Mouse (Mus musculus) hindbrain, embryonic 16.5 days (tissue): Measurements from ENCODE around the gene Rnps1. TPM values are rescaled to one million over a fixed set of nuclear protein-coding genes. Genes with fewer than 3 reads are reported as not detected.
A peak's percentile ranks its signal among the peaks of the same experiment; 100 is the strongest.

Experiments used
- ATAC-seq: fragments of 200-750 bp; cut with Nextera tagmentation; 2 replicates; pipeline ENCODE4 v1.8.0; 2017; ENCODE audit warnings: moderate TSS enrichment, moderate library complexity
- H3K27ac ChIP-seq: fragments of 300-500 bp; sonication (generic); 2 replicates; pipeline ENCODE4 v1.5.1; 2014; ENCODE audit warnings: low read depth, mild to moderate bottlenecking, control low read depth, low read length, moderate library complexity
- H3K27me3 ChIP-seq: fragments of 300-500 bp; sonication (generic); replicated peaks from 2 replicates; pipeline ENCODE4 v1.6.1; 2014; ENCODE audit warnings: low read length; ENCODE audit not compliant: control insufficient read depth, insufficient read depth
- H3K36me3 ChIP-seq: fragments of 300-500 bp; sonication (generic); 2 replicates; pipeline ENCODE4 v1.6.1; 2014; ENCODE audit warnings: mild to moderate bottlenecking, low read length, moderate library complexity, mixed read lengths; ENCODE audit not compliant: control insufficient read depth, insufficient read depth
- H3K4me1 ChIP-seq: fragments of 300-500 bp; sonication (generic); 2 replicates; pipeline ENCODE4 v1.6.1; 2014; ENCODE audit warnings: low read depth, low read length; ENCODE audit not compliant: control insufficient read depth, insufficient read depth
- H3K4me2 ChIP-seq: fragments of 300-500 bp; sonication (generic); 2 replicates; pipeline ENCODE4 v1.6.1; 2014; ENCODE audit warnings: mild to moderate bottlenecking, low read length, control low read depth, moderate library complexity
- H3K4me3 ChIP-seq: fragments of 300-500 bp; sonication (generic); 2 replicates; pipeline ENCODE4 v1.5.1; 2014; ENCODE audit warnings: mild to moderate bottlenecking, low read length, control low read depth, moderate library complexity
- H3K9ac ChIP-seq: fragments of 300-500 bp; sonication (generic); 2 replicates; pipeline ENCODE4 v1.6.1; 2014; ENCODE audit warnings: low read depth, mild to moderate bottlenecking, control low read depth, low read length, moderate library complexity
- H3K9me3 ChIP-seq: fragments of 300-500 bp; sonication (generic); 2 replicates; pipeline ENCODE4 v1.6.1; 2014; ENCODE audit warnings: mild to moderate bottlenecking, low read length, moderate library complexity; ENCODE audit not compliant: control insufficient read depth
- WGBS: fragments of 180-500 bp; shearing (Covaris S2); extraction: QIAGEN DNeasy Blood & Tissue Kit; methylation state at CpG from one replicate; pipeline ENCODE4 v1.1.7; 2014; 5-methylcytosine and 5-hydroxymethylcytosine counted together
- polyA plus RNA-seq: library from polyadenylated mRNA; unstranded; fragments of >200 nt; fragmentation: Nextera tagmentation; extraction: Ambion mirVana; gene quantifications from 2 replicates; pipeline ENCODE4 v1.2.1, GENCODE M21; 2015

Rnps1 gene
- 304 and 328 TPM in 2 replicates for polyA plus RNA-seq

GRCm38 (mm10) chr17:24414230-24414976 is at the start of gene Rnps1:
Gene Rnps1, plus strand, starts transcription at chr17:24414565.
- Histone ChIP-seq H3K9ac (peak within 1 kb of the TSS; percentile 90), H3K4me1 (peaks cover 23% of the 10 kb centered on the region), H3K27me3 (no peaks in the 10 kb centered on the region), H3K9me3 (no peaks in the 10 kb centered on the region), H3K4me3 (peak within 1 kb of the TSS; percentile 86), H3K27ac (peak within 1 kb of the TSS; percentile 91), H3K36me3 (peaks cover 7% of the 10 kb centered on the region), H3K4me2 (peak within 1 kb of the TSS; percentile 95)
- ATAC-seq = peak; percentile 97
- under 1% methylated on average over 62 of the region's 64 CpGs for WGBS

GRCm38 (mm10) chr17:24365863-24366262 is 48.5 kb upstream of the Rnps1 start:
- ATAC-seq = no peak
- no peak overlapping the region for H3K27ac ChIP-seq
- no peaks in the 10 kb centered on the region for H3K4me1 ChIP-seq
- 37% methylated on average over 13 of the region's 13 CpGs for WGBS
- H3K4me3 ChIP-seq = no peak overlapping the region
- H3K36me3 ChIP-seq = peaks cover 15% of the 10 kb centered on the region
- no peaks in the 10 kb centered on the region for H3K9me3 ChIP-seq
- no peaks in the 10 kb centered on the region for H3K27me3 ChIP-seq
- no peak overlapping the region for H3K9ac ChIP-seq
- no peak overlapping the region for H3K4me2 ChIP-seq

GRCm38 (mm10) chr17:24375094-24375712 is 39.2 kb upstream of the Rnps1 start:
- peaks cover 40% of the 10 kb centered on the region for H3K36me3 ChIP-seq
- WGBS = 89% methylated on average over 4 of the region's 5 CpGs

GRCm38 (mm10) chr17:24375886-24376285 is 38.5 kb upstream of the Rnps1 start:
- Histone ChIP-seq H3K9ac (no peak overlapping the region), H3K27me3 (no peaks in the 10 kb centered on the region), H3K36me3 (peaks cover 38% of the 10 kb centered on the region), H3K4me1 (no peaks in the 10 kb centered on the region), H3K27ac (no peak overlapping the region), H3K4me3 (no peak overlapping the region), H3K9me3 (no peaks in the 10 kb centered on the region), H3K4me2 (no peak overlapping the region)
- ATAC-seq = no peak
- WGBS = 95% methylated on average over 6 of the region's 6 CpGs

More at GRCm38 (mm10) chr17:24375094-24375712, 39.2 kb upstream of the Rnps1 start:
- no peaks in the 10 kb centered on the region for H3K27me3 ChIP-seq
- ATAC-seq = no peak
- H3K9ac ChIP-seq = no peak overlapping the region
- no peak overlapping the region for H3K27ac ChIP-seq
- H3K4me3 ChIP-seq = no peak overlapping the region
- H3K4me2 ChIP-seq = no peak overlapping the region
- H3K9me3 ChIP-seq = no peaks in the 10 kb centered on the region
- H3K4me1 ChIP-seq = no peaks in the 10 kb centered on the region

- Histone ChIP-seq H3K9ac (no peak overlapping the region), H3K27ac (no peak overlapping the region), H3K36me3 (peaks cover 45% of the 10 kb centered on the region), H3K27me3 (no peaks in the 10 kb centered on the region), H3K9me3 (no peaks in the 10 kb centered on the region), H3K4me1 (no peaks in the 10 kb centered on the region), H3K4me2 (no peak overlapping the region), H3K4me3 (no peak overlapping the region)
- 95% methylated on average over 2 of the region's 2 CpGs for WGBS
- no peak for ATAC-seq
These were observed 35.9 kb upstream of the Rnps1 start for GRCm38 (mm10) chr17:24378496-24378895.

GRCm38 (mm10) chr17:24383789-24384188 is 30.6 kb upstream of the Rnps1 start:
- Histone ChIP-seq H3K9ac (no peak overlapping the region), H3K36me3 (peaks cover 48% of the 10 kb centered on the region), H3K4me3 (no peak overlapping the region), H3K4me2 (no peak overlapping the region), H3K27me3 (no peaks in the 10 kb centered on the region), H3K9me3 (no peaks in the 10 kb centered on the region), H3K27ac (no peak overlapping the region), H3K4me1 (no peaks in the 10 kb centered on the region)
- WGBS = 84% methylated on average over 8 of the region's 8 CpGs
- ATAC-seq = no peak

GRCm38 (mm10) chr17:24388711-24389110 is 25.7 kb upstream of the Rnps1 start:
- Histone ChIP-seq H3K9ac (no peak overlapping the region), H3K4me2 (no peak overlapping the region), H3K4me1 (no peaks in the 10 kb centered on the region), H3K9me3 (no peaks in the 10 kb centered on the region), H3K27ac (no peak overlapping the region), H3K36me3 (peaks cover 46% of the 10 kb centered on the region), H3K27me3 (no peaks in the 10 kb centered on the region), H3K4me3 (no peak overlapping the region)
- 87% methylated on average over 5 of the region's 5 CpGs for WGBS
- ATAC-seq = no peak

GRCm38 (mm10) chr17:24389865-24390264 is 24.5 kb upstream of the Rnps1 start:
- H3K27ac ChIP-seq = no peak overlapping the region
- 0% methylated on average over 2 of the region's 2 CpGs for WGBS
- H3K27me3 ChIP-seq = no peaks in the 10 kb centered on the region
- no peak overlapping the region for H3K4me3 ChIP-seq
- peaks cover 42% of the 10 kb centered on the region for H3K36me3 ChIP-seq
- no peak for ATAC-seq
- no peaks in the 10 kb centered on the region for H3K9me3 ChIP-seq
- H3K4me1 ChIP-seq = no peaks in the 10 kb centered on the region
- no peak overlapping the region for H3K9ac ChIP-seq
- no peak overlapping the region for H3K4me2 ChIP-seq

- Histone ChIP-seq H3K27me3 (no peaks in the 10 kb centered on the region), H3K4me1 (no peaks in the 10 kb centered on the region), H3K9me3 (no peaks in the 10 kb centered on the region), H3K27ac (no peak overlapping the region), H3K4me3 (no peak overlapping the region), H3K4me2 (no peak overlapping the region), H3K9ac (no peak overlapping the region), H3K36me3 (peaks cover 37% of the 10 kb centered on the region)
- WGBS = 69% methylated on average over 8 of the region's 8 CpGs
- no peak for ATAC-seq
These were observed 23.2 kb upstream of the Rnps1 start for GRCm38 (mm10) chr17:24391149-24391548.
